Mouse (Mus musculus) stomach, embryonic 16.5 days (tissue): ENCODE measurements around the gene Apoc4. TPM values are rescaled to one million over a fixed set of nuclear protein-coding genes. Genes with fewer than 3 reads are reported as not detected.
A peak's percentile ranks its signal among the peaks of the same experiment; 100 is the strongest.

Experiments
- ATAC-seq: fragments of 200-750 bp; cut with Nextera tagmentation; 2 replicates; pipeline ENCODE4 v1.8.0; 2017; ENCODE audit warnings: moderate number of reproducible peaks, moderate TSS enrichment; ENCODE audit not compliant: insufficient read depth, low FRiP score
- H3K27ac ChIP-seq: fragments of 300-500 bp; sonication (generic); 2 replicates; pipeline ENCODE4 v1.5.1; 2014; ENCODE audit warnings: low read length
- H3K27me3 ChIP-seq: fragments of 300-500 bp; sonication (generic); 2 replicates; pipeline ENCODE4 v1.6.1; 2014; ENCODE audit warnings: low read length, control low read depth, mixed read lengths; ENCODE audit not compliant: control insufficient read depth, insufficient read depth
- H3K36me3 ChIP-seq: fragments of 300-500 bp; sonication (generic); 2 replicates; pipeline ENCODE4 v1.6.1; 2014; ENCODE audit warnings: low read length; ENCODE audit not compliant: control insufficient read depth, insufficient read depth
- H3K4me1 ChIP-seq: fragments of 300-500 bp; sonication (generic); 2 replicates; pipeline ENCODE4 v1.6.1; 2014; ENCODE audit warnings: low read length, control low read depth, mixed read lengths; ENCODE audit not compliant: control insufficient read depth, insufficient read depth
- H3K4me2 ChIP-seq: fragments of 300-500 bp; sonication (generic); 2 replicates; pipeline ENCODE4 v1.6.1; 2014; ENCODE audit warnings: low read depth, low read length, mixed read lengths
- H3K4me3 ChIP-seq: fragments of 300-500 bp; sonication (generic); replicated peaks from 2 replicates; pipeline ENCODE4 v1.5.1; 2014; ENCODE audit warnings: mild to moderate bottlenecking, low read length
- H3K9ac ChIP-seq: fragments of 300-500 bp; sonication (generic); 2 replicates; pipeline ENCODE4 v1.6.1; 2014; ENCODE audit warnings: low read length
- H3K9me3 ChIP-seq: fragments of 300-500 bp; sonication (generic); replicated peaks from 2 replicates; pipeline ENCODE4 v1.6.1; 2016; ENCODE audit warnings: low read length, control low read depth; ENCODE audit not compliant: control insufficient read depth
- WGBS: fragments of 180-500 bp; shearing (Covaris S2); extraction: QIAGEN DNeasy Blood & Tissue Kit; methylation state at CpG from one replicate; pipeline ENCODE4 v1.1.7; 2014; 5-methylcytosine and 5-hydroxymethylcytosine counted together
- polyA plus RNA-seq: library from polyadenylated mRNA; unstranded; fragments of >200 nt; fragmentation: Nextera tagmentation; extraction: Ambion mirVana; gene quantifications from 2 replicates; pipeline ENCODE4 v1.2.1, GENCODE M21; 2015

The Apoc4 gene
- polyA plus RNA-seq, 1 experiment from 2014 or later, result 16.8 TPM

- Histone ChIP-seq H3K4me3 (no peak overlapping the region), H3K4me2 (no peak overlapping the region), H3K9me3 (no peaks in the 10 kb centered on the region), H3K27me3 (no peaks in the 10 kb centered on the region), H3K36me3 (peaks cover 19% of the 10 kb centered on the region), H3K27ac (no peak overlapping the region), H3K4me1 (no peaks in the 10 kb centered on the region), H3K9ac (no peak overlapping the region)
- no peak for ATAC-seq
Measured at GRCm38 (mm10) chr7:19632275-19632674, 49.0 kb downstream of the Apoc4 start.

DNA sequence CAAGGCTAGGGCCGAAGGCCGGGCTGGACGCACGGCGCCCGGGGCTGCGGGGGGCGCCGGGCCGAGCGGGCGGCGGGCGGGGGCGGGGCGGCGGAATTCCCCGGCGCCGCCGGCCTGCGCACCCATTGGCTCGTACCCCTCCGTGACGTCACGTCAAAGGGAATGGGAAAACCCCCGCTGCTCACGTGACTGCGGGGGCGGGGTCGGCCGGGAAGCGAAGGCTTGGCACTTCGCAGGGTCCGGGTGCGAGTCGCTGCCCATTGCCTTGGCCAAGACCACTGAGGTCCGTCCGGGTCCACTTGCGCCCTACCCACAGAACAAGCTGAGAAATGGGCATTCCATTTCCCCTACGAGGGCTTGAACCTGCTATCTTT is 51.9 kb downstream of the Apoc4 start, which contains the start of gene Relb:
TSS of gene Relb (minus strand) at position 78 of the 374 bp plus-strand sequence.
- H3K27me3 ChIP-seq, result no peaks in the 10 kb centered on the region
- no peaks in the 10 kb centered on the region for H3K9me3 ChIP-seq
- H3K4me3 ChIP-seq, result peak within 1 kb of the TSS; percentile 60
- no peaks in the 10 kb centered on the region for H3K4me1 ChIP-seq
- peaks cover 14% of the 10 kb centered on the region for H3K36me3 ChIP-seq
- peak within 1 kb of the TSS; percentile 91 for H3K27ac ChIP-seq
- WGBS, result under 1% methylated on average over 39 of the region's 41 CpGs
- peak; percentile 49 for ATAC-seq
- peak within 1 kb of the TSS; percentile 96 for H3K4me2 ChIP-seq
- peak within 1 kb of the TSS; percentile 71 for H3K9ac ChIP-seq

GRCm38 (mm10) chr7:19628536-19629360 is 52.5 kb downstream of the Apoc4 start:
- H3K27me3 ChIP-seq, result no peaks in the 10 kb centered on the region
- peaks cover 9% of the 10 kb centered on the region for H3K36me3 ChIP-seq
- ATAC-seq, result peak; percentile 92
- H3K4me2 ChIP-seq, result peak overlapping the region; percentile 96
- H3K4me3 ChIP-seq, result peak overlapping the region; percentile 60
- under 1% methylated on average over 57 of the region's 57 CpGs for WGBS
- peak overlapping the region; percentile 71 for H3K9ac ChIP-seq
- H3K9me3 ChIP-seq, result no peaks in the 10 kb centered on the region
- peak overlapping the region; percentile 91 for H3K27ac ChIP-seq
- H3K4me1 ChIP-seq, result 0 out of 2 replicates have a peak, but pooled peaks cover 4% of the 10 kb centered on the region

DNA sequence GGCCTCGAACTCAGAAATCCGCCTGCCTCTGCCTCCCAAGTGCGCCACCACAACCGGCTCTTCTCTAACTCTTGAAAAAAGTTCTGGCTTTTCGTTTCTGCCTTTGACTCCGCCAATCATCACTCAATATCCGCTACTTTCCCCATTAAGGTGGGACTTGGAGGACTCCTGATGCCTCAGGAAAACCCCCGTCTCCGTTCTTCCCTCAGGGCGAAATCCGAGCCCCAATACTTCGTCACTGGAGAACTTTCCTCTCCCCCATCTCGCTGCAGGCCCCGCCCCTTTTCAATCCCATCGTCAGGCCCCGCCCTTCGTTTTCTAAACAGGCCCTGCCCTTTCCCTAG is 53.1 kb downstream of the Apoc4 start:
- no peak for ATAC-seq
- WGBS, result 9% methylated on average over 17 of the region's 17 CpGs
- H3K9ac ChIP-seq, result peak overlapping the region; percentile 52; the same call in 1 of the 2 replicates
- peak overlapping the region; percentile 60 for H3K4me3 ChIP-seq
- no peaks in the 10 kb centered on the region for H3K9me3 ChIP-seq
- H3K4me1 ChIP-seq, result peaks cover 7% of the 10 kb centered on the region; the same call in 1 of the 2 replicates
- H3K4me2 ChIP-seq, result peak overlapping the region; percentile 96
- H3K27me3 ChIP-seq, result no peaks in the 10 kb centered on the region
- H3K36me3 ChIP-seq, result peaks cover 3% of the 10 kb centered on the region; the same call in 1 of the 2 replicates
- H3K27ac ChIP-seq, result peak overlapping the region; percentile 91; the same call in 1 of the 2 replicates

Other genes with a start within 250 kb of the Apoc4 start
- 4.3 and 5.9 TPM in 2 replicates for gene Mark4, start 222.7 kb downstream of the Apoc4 start, polyA plus RNA-seq
- gene Exoc3l2, start 218.1 kb downstream of the Apoc4 start, polyA plus RNA-seq, result 0.71 and 0.85 TPM in 2 replicates
- 1.4 and 1.5 TPM in 2 replicates for gene Bloc1s3, start 173.1 kb downstream of the Apoc4 start, polyA plus RNA-seq
- 101 and 102 TPM in 2 replicates for gene Trappc6a, start 173.1 kb downstream of the Apoc4 start, polyA plus RNA-seq
- 1.8 and 3.3 TPM in 2 replicates for gene Nkpd1, start 163.6 kb downstream of the Apoc4 start, polyA plus RNA-seq
- gene Ppp1r37, start 118.4 kb downstream of the Apoc4 start, polyA plus RNA-seq, result 19.1 and 20.4 TPM in 2 replicates
- gene Zfp296, start 104.2 kb downstream of the Apoc4 start, polyA plus RNA-seq, result 2.8 and 3.7 TPM in 2 replicates
- gene Gemin7, start 103.9 kb downstream of the Apoc4 start, polyA plus RNA-seq, result 141 and 153 TPM in 2 replicates
- gene Clasrp, start 77.0 kb downstream of the Apoc4 start, polyA plus RNA-seq, result 28.6 and 35.2 TPM in 2 replicates
- gene Relb, start 52.0 kb downstream of the Apoc4 start, polyA plus RNA-seq, result 9.0 and 11.3 TPM in 2 replicates
- 58.2 and 59.4 TPM in 2 replicates for gene Clptm1, start 16.4 kb downstream of the Apoc4 start, polyA plus RNA-seq
- gene Apoc2, start 3.5 kb downstream of the Apoc4 start, polyA plus RNA-seq, result 80.5 and 93.2 TPM in 2 replicates
- 1.2 and 7.2 TPM in 2 replicates for gene Gm44805, start 56 bp downstream of the Apoc4 start, polyA plus RNA-seq
- gene Apoc1, start 11.2 kb upstream of the Apoc4 start, polyA plus RNA-seq, result 38.3 and 53.4 TPM in 2 replicates
- gene Apoe, start 17.7 kb upstream of the Apoc4 start, polyA plus RNA-seq, result 385 and 438 TPM in 2 replicates
- gene Tomm40, start 34.0 kb upstream of the Apoc4 start, polyA plus RNA-seq, result 65.2 and 81.8 TPM in 2 replicates
- gene Nectin2, start 69.0 kb upstream of the Apoc4 start, polyA plus RNA-seq, result 98.6 and 104 TPM in 2 replicates
- 118 and 122 TPM in 2 replicates for gene Bcam, start 89.5 kb upstream of the Apoc4 start, polyA plus RNA-seq
- 31.2 and 32.9 TPM in 2 replicates for gene Cblc, start 115.3 kb upstream of the Apoc4 start, polyA plus RNA-seq
- gene Bcl3, start 141.3 kb upstream of the Apoc4 start, polyA plus RNA-seq, result 9.2 TPM in 2 replicates
- gene Gm19345, start 170.5 kb upstream of the Apoc4 start, polyA plus RNA-seq, result 0.31 and 0.36 TPM in 2 replicates
- not detected in 2 replicates for gene Ceacam16, start 179.8 kb upstream of the Apoc4 start, polyA plus RNA-seq
- gene Ceacam19, start 206.5 kb upstream of the Apoc4 start, polyA plus RNA-seq, result 3.2 and 4.8 TPM in 2 replicates
- 13.3 and 15.8 TPM in 2 replicates for gene Pvr, start 239.7 kb upstream of the Apoc4 start, polyA plus RNA-seq